Mouse (Mus musculus) kidney, embryonic 14.5 days (tissue): Measurements from ENCODE around the gene Limch1. TPM values are rescaled to one million over a fixed set of nuclear protein-coding genes. Genes with fewer than 3 reads are reported as not detected.

Experiments used
- ATAC-seq: fragments of 200-750 bp; cut with Nextera tagmentation; 2 replicates; pipeline ENCODE4 v1.8.0; 2017; ENCODE audit warnings: moderate number of reproducible peaks, mild to moderate bottlenecking, moderate TSS enrichment, moderate library complexity; ENCODE audit not compliant: low FRiP score, low TSS enrichment
- H3K27ac ChIP-seq: fragments of 300-500 bp; sonication (generic); 2 replicates; pipeline ENCODE4 v1.5.1; 2014; ENCODE audit warnings: low read depth, mild to moderate bottlenecking, low read length, moderate library complexity, mixed read lengths
- H3K27me3 ChIP-seq: fragments of 300-500 bp; sonication (generic); 2 replicates; pipeline ENCODE4 v1.6.1; 2014; ENCODE audit warnings: mild to moderate bottlenecking, low read length; ENCODE audit not compliant: control insufficient read depth, insufficient read depth
- H3K36me3 ChIP-seq: fragments of 300-500 bp; sonication (generic); 2 replicates; pipeline ENCODE4 v1.6.1; 2014; ENCODE audit warnings: low read length, mixed read lengths; ENCODE audit not compliant: control insufficient read depth, insufficient read depth
- H3K4me1 ChIP-seq: fragments of 300-500 bp; sonication (generic); 2 replicates; pipeline ENCODE4 v1.6.1; 2014; ENCODE audit warnings: low read length, mixed read lengths; ENCODE audit not compliant: control insufficient read depth, insufficient read depth
- H3K4me2 ChIP-seq: fragments of 300-500 bp; sonication (generic); replicated peaks from 2 replicates; pipeline ENCODE4 v1.6.1; 2014; ENCODE audit warnings: low read depth, mild to moderate bottlenecking, low read length
- H3K4me3 ChIP-seq: fragments of 300-500 bp; sonication (generic); 2 replicates; pipeline ENCODE4 v1.5.1; 2014; ENCODE audit warnings: mild to moderate bottlenecking, low read length
- H3K9ac ChIP-seq: fragments of 300-500 bp; sonication (generic); 2 replicates; pipeline ENCODE4 v1.6.1; 2014; ENCODE audit warnings: low read depth, mild to moderate bottlenecking, low read length, moderate library complexity
- H3K9me3 ChIP-seq: fragments of 300-500 bp; sonication (generic); 2 replicates; pipeline ENCODE4 v1.6.1; 2016; ENCODE audit warnings: low read length; ENCODE audit not compliant: control insufficient read depth
- WGBS: fragments of 180-500 bp; shearing (Covaris S2); extraction: QIAGEN DNeasy Blood & Tissue Kit; methylation state at CpG from one replicate; pipeline ENCODE4 v1.1.7; 2014; 5-methylcytosine and 5-hydroxymethylcytosine counted together
- polyA plus RNA-seq: library from polyadenylated mRNA; unstranded; fragments of >200 nt; fragmentation: Nextera tagmentation; extraction: Ambion mirVana; gene quantifications from 2 replicates; pipeline ENCODE4 v1.2.1, GENCODE M21; 2014

Gene Limch1
- polyA plus RNA-seq, 1 experiment from 2014 or later = 48.9 TPM

GRCm38 (mm10) chr5:66802196-66802595 lies 56.6 kb downstream of the Limch1 start:
- H3K4me3 ChIP-seq = no peak overlapping the region
- H3K9me3 ChIP-seq = no peaks in the 10 kb centered on the region
- no peak overlapping the region for H3K4me2 ChIP-seq
- H3K27me3 ChIP-seq = no peaks in the 10 kb centered on the region
- ATAC-seq = no peak
- H3K27ac ChIP-seq = no peak overlapping the region
- peaks cover 18% of the 10 kb centered on the region; the same call in 1 of the 2 replicates for H3K4me1 ChIP-seq
- H3K36me3 ChIP-seq = no peaks in the 10 kb centered on the region
- WGBS = 46% methylated on average over 10 of the region's 10 CpGs
- H3K9ac ChIP-seq = no peak overlapping the region

- Histone ChIP-seq H3K4me1 (peaks cover 8% of the 10 kb centered on the region; the same call in 1 of the 2 replicates), H3K9ac (no peak overlapping the region), H3K9me3 (no peaks in the 10 kb centered on the region), H3K27me3 (no peaks in the 10 kb centered on the region), H3K27ac (no peak overlapping the region), H3K4me2 (no peak overlapping the region), H3K4me3 (no peak overlapping the region), H3K36me3 (no peaks in the 10 kb centered on the region)
- 80% methylated on average over 7 of the region's 7 CpGs for WGBS
- no peak for ATAC-seq
These were observed 60.7 kb downstream of the Limch1 start for GRCm38 (mm10) chr5:66806335-66806734.

GRCm38 (mm10) chr5:66807737-66808136 lies 62.1 kb downstream of the Limch1 start:
- H3K9me3 ChIP-seq = no peaks in the 10 kb centered on the region
- H3K4me3 ChIP-seq = no peak overlapping the region
- no peak for ATAC-seq
- H3K4me2 ChIP-seq = no peak overlapping the region
- WGBS = 92% methylated on average over 6 of the region's 6 CpGs
- no peaks in the 10 kb centered on the region for H3K27me3 ChIP-seq
- no peaks in the 10 kb centered on the region for H3K36me3 ChIP-seq
- no peaks in the 10 kb centered on the region for H3K4me1 ChIP-seq
- no peak overlapping the region for H3K27ac ChIP-seq
- no peak overlapping the region for H3K9ac ChIP-seq

- WGBS = 88% methylated on average over 9 of the region's 9 CpGs
- no peak overlapping the region for H3K27ac ChIP-seq
- H3K9ac ChIP-seq = no peak overlapping the region
- no peaks in the 10 kb centered on the region for H3K27me3 ChIP-seq
- no peak overlapping the region for H3K4me3 ChIP-seq
- no peaks in the 10 kb centered on the region for H3K4me1 ChIP-seq
- H3K36me3 ChIP-seq = no peaks in the 10 kb centered on the region
- no peaks in the 10 kb centered on the region for H3K9me3 ChIP-seq
- ATAC-seq = no peak
- H3K4me2 ChIP-seq = no peak overlapping the region
These were observed 63.5 kb downstream of the Limch1 start for GRCm38 (mm10) chr5:66809016-66809570.

GRCm38 (mm10) chr5:66810396-66810795 lies 64.8 kb downstream of the Limch1 start:
- Histone ChIP-seq H3K4me1 (no peaks in the 10 kb centered on the region), H3K9me3 (no peaks in the 10 kb centered on the region), H3K4me3 (no peak overlapping the region), H3K36me3 (no peaks in the 10 kb centered on the region), H3K9ac (no peak overlapping the region), H3K27me3 (no peaks in the 10 kb centered on the region), H3K4me2 (no peak overlapping the region), H3K27ac (no peak overlapping the region)
- 63% methylated on average over 2 of the region's 2 CpGs for WGBS
- ATAC-seq = 0 out of 2 replicates have a peak, but pooled peaks have one; percentile 43

- Histone ChIP-seq H3K4me2 (no peak overlapping the region), H3K9me3 (no peaks in the 10 kb centered on the region), H3K9ac (no peak overlapping the region), H3K27ac (no peak overlapping the region), H3K4me3 (no peak overlapping the region), H3K27me3 (no peaks in the 10 kb centered on the region), H3K4me1 (no peaks in the 10 kb centered on the region), H3K36me3 (no peaks in the 10 kb centered on the region)
- ATAC-seq = no peak
- WGBS = 87% methylated on average over 3 of the region's 3 CpGs
These were observed 69.0 kb downstream of the Limch1 start for GRCm38 (mm10) chr5:66814674-66815073.

GRCm38 (mm10) chr5:66815877-66816276 lies 70.2 kb downstream of the Limch1 start:
- no peak overlapping the region for H3K27ac ChIP-seq
- H3K4me1 ChIP-seq = no peaks in the 10 kb centered on the region
- no peak overlapping the region for H3K4me3 ChIP-seq
- H3K27me3 ChIP-seq = no peaks in the 10 kb centered on the region
- no peaks in the 10 kb centered on the region for H3K36me3 ChIP-seq
- ATAC-seq = no peak
- H3K9ac ChIP-seq = no peak overlapping the region
- no peak overlapping the region; the same call in 1 of the 2 replicates for H3K4me2 ChIP-seq
- WGBS = 40% methylated on average over 6 of the region's 6 CpGs
- H3K9me3 ChIP-seq = no peaks in the 10 kb centered on the region

GRCm38 (mm10) chr5:66816751-66817150 lies 71.1 kb downstream of the Limch1 start:
- no peak overlapping the region for H3K9ac ChIP-seq
- ATAC-seq = no peak
- H3K4me1 ChIP-seq = no peaks in the 10 kb centered on the region
- H3K9me3 ChIP-seq = no peaks in the 10 kb centered on the region
- H3K4me2 ChIP-seq = no peak overlapping the region
- no peaks in the 10 kb centered on the region for H3K36me3 ChIP-seq
- no peaks in the 10 kb centered on the region for H3K27me3 ChIP-seq
- no peak overlapping the region for H3K4me3 ChIP-seq
- 62% methylated on average over 18 of the region's 18 CpGs for WGBS
- H3K27ac ChIP-seq = no peak overlapping the region

GRCm38 (mm10) chr5:66817184-66817956 lies 71.7 kb downstream of the Limch1 start:
- no peak overlapping the region for H3K4me3 ChIP-seq
- no peaks in the 10 kb centered on the region for H3K9me3 ChIP-seq
- H3K9ac ChIP-seq = no peak overlapping the region
- H3K27ac ChIP-seq = no peak overlapping the region
- H3K27me3 ChIP-seq = no peaks in the 10 kb centered on the region
- H3K4me2 ChIP-seq = no peak overlapping the region
- no peak for ATAC-seq
- WGBS = 94% methylated on average over 8 of the region's 8 CpGs
- H3K36me3 ChIP-seq = no peaks in the 10 kb centered on the region
- no peaks in the 10 kb centered on the region for H3K4me1 ChIP-seq
